Mouse (Mus musculus): ENCODE measurements around the gene Lbx2. TPM values are rescaled to one million over a fixed set of nuclear protein-coding genes. Genes with fewer than 3 reads are reported as not detected.

The Lbx2 gene
- polyA plus RNA-seq, 1 experiment from 2014 or later: not detected

- H3K4me1 ChIP-seq: peaks cover 31% of the 10 kb centered on the region
- H3K4me2 ChIP-seq: peak within 1 kb of the TSS; percentile 96
- 29% methylated on average over 5 of the region's 5 CpGs for WGBS
- no peaks in the 10 kb centered on the region for H3K27me3 ChIP-seq (replicated peaks)
- H3K36me3 ChIP-seq: 0 out of 2 replicates have a peak, but pooled peaks cover 5% of the 10 kb centered on the region
- peak within 1 kb of the TSS; percentile 46 for H3K27ac ChIP-seq (replicated peaks)
- no peak for ATAC-seq (ENCODE audit: extremely low read depth, insufficient number of reproducible peaks, low FRiP score, low TSS enrichment)
- peak within 1 kb of the TSS; percentile 77 for H3K4me3 ChIP-seq
- peak within 1 kb of the TSS; percentile 88 for H3K9ac ChIP-seq
- no peaks in the 10 kb centered on the region for H3K9me3 ChIP-seq
Measured at GRCm38 (mm10) chr6:83125331-83125730, 39.2 kb downstream of the Lbx2 start, which contains the start of gene Ino80b. Gene Ino80b (minus strand): TSS chr6:83125431.

GRCm38 (mm10) chr6:83127419-83127818 lies 41.3 kb downstream of the Lbx2 start:
- ATAC-seq (ENCODE audit: extremely low read depth, insufficient number of reproducible peaks, low FRiP score, low TSS enrichment): no peak
- Histone ChIP-seq H3K9me3 (no peaks in the 10 kb centered on the region), H3K9ac (no peak overlapping the region), H3K4me1 (peaks cover 22% of the 10 kb centered on the region), H3K36me3 (0 out of 2 replicates have a peak, but pooled peaks cover 5% of the 10 kb centered on the region), H3K27ac (replicated peaks) (no peak overlapping the region), H3K4me2 (no peak overlapping the region), H3K4me3 (no peak overlapping the region), H3K27me3 (replicated peaks) (no peaks in the 10 kb centered on the region)
- 89% methylated on average over 5 of the region's 5 CpGs for WGBS

DNA sequence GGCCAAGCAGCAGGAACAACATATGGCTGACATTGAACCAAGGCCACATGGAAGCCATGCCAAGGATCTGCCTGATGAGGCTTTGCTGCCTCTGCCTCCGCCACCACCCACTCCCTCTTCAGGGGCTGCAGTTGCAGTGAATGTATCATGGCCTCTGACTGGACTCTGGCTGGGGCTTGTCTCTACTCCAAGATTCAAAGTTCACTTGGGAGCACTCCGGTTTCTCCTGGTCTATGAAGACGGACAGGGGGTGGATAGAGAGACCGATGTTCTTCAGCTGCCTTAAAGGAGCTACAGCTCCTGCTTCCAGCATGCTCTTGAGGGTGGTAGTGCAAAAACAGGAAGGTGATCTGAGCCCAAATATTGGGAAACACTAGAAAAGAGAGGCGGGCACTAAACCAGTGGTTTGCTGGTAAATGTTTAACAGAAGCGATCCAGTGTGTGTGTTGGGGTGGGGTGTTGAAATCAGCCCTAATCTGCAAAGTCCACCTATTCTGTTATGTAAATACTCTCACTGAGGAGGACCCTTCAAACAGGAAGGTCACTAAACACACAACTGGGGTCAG lies 45.4 kb downstream of the Lbx2 start:
- Histone ChIP-seq H3K4me2 (no peak overlapping the region), H3K27ac (replicated peaks) (no peak overlapping the region), H3K9me3 (no peaks in the 10 kb centered on the region), H3K4me1 (peaks cover 18% of the 10 kb centered on the region), H3K9ac (no peak overlapping the region), H3K27me3 (replicated peaks) (peaks cover 5% of the 10 kb centered on the region; the same call in 1 of the 2 replicates), H3K36me3 (no peaks in the 10 kb centered on the region), H3K4me3 (no peak overlapping the region)
- WGBS: 73% methylated on average over 6 of the region's 6 CpGs
- no peak for ATAC-seq (ENCODE audit: extremely low read depth, insufficient number of reproducible peaks, low FRiP score, low TSS enrichment)

GRCm38 (mm10) chr6:83132176-83132919 lies 46.2 kb downstream of the Lbx2 start:
- Histone ChIP-seq H3K36me3 (no peaks in the 10 kb centered on the region), H3K9me3 (no peaks in the 10 kb centered on the region), H3K4me1 (peaks cover 20% of the 10 kb centered on the region), H3K4me2 (no peak overlapping the region), H3K27me3 (replicated peaks) (peaks cover 5% of the 10 kb centered on the region; the same call in 1 of the 2 replicates), H3K27ac (replicated peaks) (no peak overlapping the region), H3K4me3 (no peak overlapping the region), H3K9ac (no peak overlapping the region)
- WGBS: 77% methylated on average over 9 of the region's 9 CpGs
- ATAC-seq (ENCODE audit: extremely low read depth, insufficient number of reproducible peaks, low FRiP score, low TSS enrichment): no peak

DNA sequence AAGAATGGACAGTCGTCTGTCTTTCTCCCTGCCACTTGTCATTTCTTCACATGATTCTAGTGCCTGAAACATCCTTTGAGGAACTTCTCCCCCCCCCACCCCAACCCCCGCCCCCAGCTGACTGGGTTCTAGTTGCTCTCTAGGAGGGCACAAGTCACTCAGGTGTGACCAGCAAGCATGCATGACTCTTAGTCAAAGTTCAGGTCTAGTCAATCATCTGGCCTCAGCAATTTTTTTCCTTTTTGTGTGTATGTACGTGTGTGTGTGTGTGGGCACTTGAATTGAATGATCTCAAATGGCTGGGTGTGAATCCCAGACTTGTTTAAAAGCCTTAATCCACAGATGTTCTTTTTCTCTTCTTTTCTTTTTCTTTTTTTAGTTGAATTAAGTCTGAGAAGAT lies 48.1 kb downstream of the Lbx2 start:
- 67% methylated on average over 3 of the region's 3 CpGs for WGBS
- no peak overlapping the region for H3K4me3 ChIP-seq
- H3K36me3 ChIP-seq: no peaks in the 10 kb centered on the region
- no peak for ATAC-seq (ENCODE audit: extremely low read depth, insufficient number of reproducible peaks, low FRiP score, low TSS enrichment)
- H3K9ac ChIP-seq: no peak overlapping the region
- peaks cover 5% of the 10 kb centered on the region; the same call in 1 of the 2 replicates for H3K27me3 ChIP-seq (replicated peaks)
- H3K9me3 ChIP-seq: no peaks in the 10 kb centered on the region
- H3K27ac ChIP-seq (replicated peaks): no peak overlapping the region
- peaks cover 36% of the 10 kb centered on the region for H3K4me1 ChIP-seq
- H3K4me2 ChIP-seq: no peak overlapping the region

- H3K4me3 ChIP-seq: peak within 1 kb of the TSS; percentile 64
- peak within 1 kb of the TSS; percentile 91 for H3K9ac ChIP-seq
- H3K9me3 ChIP-seq: no peaks in the 10 kb centered on the region
- ATAC-seq (ENCODE audit: extremely low read depth, insufficient number of reproducible peaks, low FRiP score, low TSS enrichment): no peak
- H3K36me3 ChIP-seq: no peaks in the 10 kb centered on the region
- peak within 1 kb of the TSS; percentile 88 for H3K4me2 ChIP-seq
- peak within 1 kb of the TSS; percentile 99 for H3K27ac ChIP-seq (replicated peaks)
- H3K27me3 ChIP-seq (replicated peaks): peaks cover 5% of the 10 kb centered on the region; the same call in 1 of the 2 replicates
- H3K4me1 ChIP-seq: peaks cover 37% of the 10 kb centered on the region
- WGBS: 61% methylated on average over 7 of the region's 7 CpGs
Measured at GRCm38 (mm10) chr6:83134951-83135513, 48.9 kb downstream of the Lbx2 start, which contains the start of gene Rtkn. Gene Rtkn (plus strand): TSS chr6:83135463.

DNA sequence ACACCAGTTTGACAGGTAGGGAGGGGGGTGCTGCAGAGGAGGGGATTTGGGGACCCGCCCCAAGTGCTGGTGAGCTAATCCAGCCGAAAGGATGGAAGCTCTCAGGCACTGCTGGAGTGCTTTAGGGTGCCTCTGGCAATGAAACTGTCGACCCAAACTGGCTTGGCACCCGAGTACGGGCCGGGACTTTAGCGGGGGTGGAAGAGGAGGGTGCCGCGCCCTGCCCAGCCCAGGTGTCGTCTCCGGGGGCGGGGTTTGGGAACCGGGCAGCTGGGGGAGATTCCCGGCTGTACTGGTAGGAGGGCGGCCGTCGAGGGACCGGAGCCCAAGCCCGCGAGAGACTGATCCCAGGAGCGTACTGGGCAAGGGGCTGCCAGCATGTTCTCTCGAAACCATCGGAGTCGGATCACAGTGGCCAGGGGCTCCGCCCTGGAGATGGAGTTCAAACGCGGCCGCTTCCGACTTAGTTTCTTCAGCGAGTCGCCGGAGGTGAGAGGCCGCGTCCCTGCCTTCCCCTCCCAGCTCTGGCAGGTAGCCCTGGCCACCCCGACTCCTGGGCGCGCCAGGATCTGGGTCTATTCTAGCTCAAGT lies 49.5 kb downstream of the Lbx2 start:
- H3K36me3 ChIP-seq: no peaks in the 10 kb centered on the region
- peak overlapping the region; percentile 64 for H3K4me3 ChIP-seq
- no peak for ATAC-seq (ENCODE audit: extremely low read depth, insufficient number of reproducible peaks, low FRiP score, low TSS enrichment)
- H3K4me1 ChIP-seq: peaks cover 37% of the 10 kb centered on the region
- peak overlapping the region; percentile 88 for H3K4me2 ChIP-seq
- WGBS: 4% methylated on average over 37 of the region's 37 CpGs
- H3K27ac ChIP-seq (replicated peaks): peak overlapping the region; percentile 99
- H3K27me3 ChIP-seq (replicated peaks): peaks cover 5% of the 10 kb centered on the region; the same call in 1 of the 2 replicates
- no peaks in the 10 kb centered on the region for H3K9me3 ChIP-seq
- peak overlapping the region; percentile 91 for H3K9ac ChIP-seq

DNA sequence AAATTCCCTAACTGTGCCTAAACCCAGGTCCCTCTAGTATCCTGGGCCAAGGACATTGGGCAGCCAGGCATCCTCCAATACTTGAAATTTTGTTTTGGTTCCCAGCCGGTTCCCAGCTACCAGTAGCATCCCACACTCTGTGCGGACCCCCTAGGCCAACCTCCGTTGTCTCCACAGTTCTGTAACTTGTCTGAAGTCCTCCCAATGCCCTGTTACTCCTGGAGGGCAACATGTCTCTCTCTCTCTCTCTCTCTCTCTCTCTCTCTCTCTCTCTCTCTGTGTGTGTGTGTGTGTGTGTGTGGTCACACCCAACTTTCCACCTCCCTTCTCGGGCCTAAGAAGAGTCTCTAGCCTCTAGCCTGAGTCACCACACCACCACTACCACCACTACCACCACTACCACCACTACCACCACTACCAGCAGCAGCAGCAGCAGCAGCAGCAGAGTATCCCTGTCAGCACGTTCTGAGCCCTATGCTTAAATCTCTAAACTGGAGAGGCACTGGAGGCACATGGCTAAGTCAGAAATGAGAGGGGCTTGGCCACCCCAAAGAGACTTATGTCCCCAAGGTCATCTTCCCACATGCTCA lies 50.2 kb downstream of the Lbx2 start:
- ATAC-seq (ENCODE audit: extremely low read depth, insufficient number of reproducible peaks, low FRiP score, low TSS enrichment): no peak

GRCm38 (mm10) chr6:83136881-83137575 lies 50.9 kb downstream of the Lbx2 start:
- Histone ChIP-seq H3K27ac (replicated peaks) (peak overlapping the region; percentile 99), H3K9ac (peak overlapping the region; percentile 91), H3K4me1 (peaks cover 45% of the 10 kb centered on the region), H3K27me3 (replicated peaks) (peaks cover 5% of the 10 kb centered on the region; the same call in 1 of the 2 replicates), H3K4me2 (peak overlapping the region; percentile 88), H3K9me3 (no peaks in the 10 kb centered on the region), H3K4me3 (peak overlapping the region; percentile 64), H3K36me3 (no peaks in the 10 kb centered on the region)
- under 1% methylated on average over 26 of the region's 26 CpGs for WGBS
- peak; percentile 60 for ATAC-seq (ENCODE audit: extremely low read depth, insufficient number of reproducible peaks, low FRiP score, low TSS enrichment)

More for the DNA sequence above, 50.2 kb downstream of the Lbx2 start:
- peak overlapping the region; percentile 99 for H3K27ac ChIP-seq (replicated peaks)
- H3K4me1 ChIP-seq: peaks cover 39% of the 10 kb centered on the region
- peak overlapping the region; percentile 64 for H3K4me3 ChIP-seq
- no peaks in the 10 kb centered on the region for H3K9me3 ChIP-seq
- no peaks in the 10 kb centered on the region for H3K36me3 ChIP-seq
- peaks cover 5% of the 10 kb centered on the region; the same call in 1 of the 2 replicates for H3K27me3 ChIP-seq (replicated peaks)
- 21% methylated on average over 5 of the region's 5 CpGs for WGBS
- peak overlapping the region; percentile 88 for H3K4me2 ChIP-seq
- peak overlapping the region; percentile 91 for H3K9ac ChIP-seq

- peaks cover 51% of the 10 kb centered on the region for H3K4me1 ChIP-seq
- WGBS: 0% methylated on average over 12 of the region's 12 CpGs
- no peaks in the 10 kb centered on the region for H3K36me3 ChIP-seq
Measured at GRCm38 (mm10) chr6:83137576-83137950, 51.4 kb downstream of the Lbx2 start.

More at GRCm38 (mm10) chr6:83137576-83137950, 51.4 kb downstream of the Lbx2 start:
- H3K4me3 ChIP-seq: peak overlapping the region; percentile 64
- peak overlapping the region; percentile 99 for H3K27ac ChIP-seq (replicated peaks)
- H3K9me3 ChIP-seq: no peaks in the 10 kb centered on the region
- peak overlapping the region; percentile 91 for H3K9ac ChIP-seq
- peaks cover 5% of the 10 kb centered on the region; the same call in 1 of the 2 replicates for H3K27me3 ChIP-seq (replicated peaks)
- ATAC-seq (ENCODE audit: extremely low read depth, insufficient number of reproducible peaks, low FRiP score, low TSS enrichment): peak; percentile 70
- peak overlapping the region; percentile 88 for H3K4me2 ChIP-seq
